Mouse (Mus musculus) heart, embryonic 10.5 days (tissue): Measurements from ENCODE around the gene Rnf17. TPM values are rescaled to one million over a fixed set of nuclear protein-coding genes. Genes with fewer than 3 reads are reported as not detected.

ENCODE experiments used
- DNase-seq: peaks from one replicate; pipeline ENCODE4 v3.0.0-alpha.2; 2017; ENCODE audit warnings: low spot score
- H3K27ac ChIP-seq: fragments of 300-500 bp; sonication (generic); 2 replicates; pipeline ENCODE4 v1.5.1; 2016; ENCODE audit warnings: mild to moderate bottlenecking
- H3K27me3 ChIP-seq: fragments of 300-500 bp; sonication (generic); 2 replicates; pipeline ENCODE4 v1.6.1; 2016; ENCODE audit warnings: mild to moderate bottlenecking; ENCODE audit not compliant: poor library complexity, insufficient read depth, severe bottlenecking
- H3K36me3 ChIP-seq: fragments of 300-500 bp; sonication (generic); 2 replicates; pipeline ENCODE4 v1.6.1; 2016; ENCODE audit warnings: mild to moderate bottlenecking, moderate library complexity
- H3K4me1 ChIP-seq: fragments of 300-500 bp; sonication (generic); 2 replicates; pipeline ENCODE4 v1.6.1; 2016; ENCODE audit warnings: mild to moderate bottlenecking
- H3K4me3 ChIP-seq: fragments of 300-500 bp; sonication (generic); 2 replicates; pipeline ENCODE4 v1.5.1; 2016; ENCODE audit warnings: mild to moderate bottlenecking, moderate library complexity
- H3K9me3 ChIP-seq: fragments of 300-500 bp; sonication (generic); 2 replicates; pipeline ENCODE4 v1.6.1; 2016; ENCODE audit warnings: mild to moderate bottlenecking, moderate library complexity
- WGBS: fragments of 180-500 bp; shearing (Covaris S2); methylation state at CpG from one replicate; pipeline ENCODE4 v1.1.7; 2016; 5-methylcytosine and 5-hydroxymethylcytosine counted together
- polyA plus RNA-seq: library from polyadenylated mRNA; unstranded; fragments of >200 nt; fragmentation: Nextera tagmentation; extraction: Ambion mirVana; gene quantifications from 2 replicates; pipeline ENCODE4 v1.2.1, GENCODE M21; 2016

The Rnf17 gene
- polyA plus RNA-seq, 1 experiment from 2014 or later = 6.7 TPM

GRCm38 (mm10) chr14:56382366-56382765 is 20.0 kb upstream of the Rnf17 start:
- Histone ChIP-seq H3K9me3 (no peaks in the 10 kb centered on the region), H3K27ac (no peak overlapping the region), H3K4me3 (no peak overlapping the region), H3K4me1 (peaks cover 6% of the 10 kb centered on the region; the same call in 1 of the 2 replicates), H3K36me3 (no peaks in the 10 kb centered on the region), H3K27me3 (no peaks in the 10 kb centered on the region)
- DNase-seq = no peak
- WGBS = 78% methylated on average over 4 of the region's 4 CpGs

DNA sequence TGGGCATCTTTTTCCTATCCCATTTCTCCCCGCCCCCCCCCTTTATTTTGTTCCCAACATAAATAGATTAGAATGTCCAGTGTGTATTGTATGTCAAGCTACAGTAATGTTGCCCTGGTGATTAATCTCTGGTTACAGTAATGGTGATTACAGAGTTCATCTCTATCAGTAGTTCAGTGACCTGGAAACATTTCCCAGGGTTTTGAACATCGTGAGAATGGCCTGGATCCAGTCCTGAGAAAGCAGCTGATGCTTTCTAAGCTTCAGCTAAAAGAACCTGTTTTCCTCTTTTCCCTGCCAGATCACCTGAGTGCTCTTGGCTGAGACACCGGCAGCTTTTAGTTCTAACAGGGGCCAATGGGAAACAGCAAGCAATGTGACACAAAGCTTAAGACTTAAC is 12.1 kb upstream of the Rnf17 start:
- Histone ChIP-seq H3K4me1 (peaks cover 3% of the 10 kb centered on the region), H3K36me3 (no peaks in the 10 kb centered on the region), H3K9me3 (no peaks in the 10 kb centered on the region), H3K27me3 (no peaks in the 10 kb centered on the region), H3K4me3 (no peak overlapping the region), H3K27ac (no peak overlapping the region)
- WGBS = 63% methylated on average over 3 of the region's 3 CpGs
- no peak for DNase-seq

DNA sequence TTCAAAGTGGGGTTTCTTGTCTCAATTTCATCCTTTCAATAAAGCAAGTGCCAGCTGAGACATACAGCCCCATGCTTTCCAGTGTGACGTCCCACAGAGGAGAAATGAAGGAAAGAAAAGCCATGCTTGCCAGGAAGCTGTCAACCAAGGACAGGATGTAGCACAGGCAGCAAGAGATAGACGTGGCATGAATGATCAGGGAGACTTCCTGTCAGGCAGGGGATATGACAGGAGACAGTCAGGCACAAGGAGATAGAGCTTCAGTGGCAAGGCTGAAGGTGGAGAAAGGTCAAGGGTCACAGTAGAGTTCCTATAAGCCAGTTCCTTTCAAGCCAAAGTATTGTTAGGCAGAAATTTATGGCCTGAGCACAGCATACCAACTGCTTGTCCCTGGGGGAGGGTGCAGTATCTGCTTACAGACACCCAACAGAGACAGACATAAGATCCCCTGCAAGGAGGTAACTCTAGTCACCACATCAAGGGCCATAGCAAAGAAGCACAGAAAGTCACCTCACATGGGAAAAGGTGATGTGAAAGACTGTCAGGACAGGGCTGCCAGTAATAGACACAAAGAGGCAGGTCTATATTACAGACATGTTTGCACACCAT is 8.6 kb upstream of the Rnf17 start:
- Histone ChIP-seq H3K4me3 (no peak overlapping the region), H3K27ac (no peak overlapping the region; the same call in 1 of the 2 replicates), H3K4me1 (peaks cover 3% of the 10 kb centered on the region), H3K9me3 (no peaks in the 10 kb centered on the region), H3K27me3 (no peaks in the 10 kb centered on the region), H3K36me3 (no peaks in the 10 kb centered on the region)
- 15% methylated on average over 2 of the region's 2 CpGs for WGBS
- no peak for DNase-seq

- Histone ChIP-seq H3K4me3 (no peak overlapping the region), H3K9me3 (no peaks in the 10 kb centered on the region), H3K27me3 (no peaks in the 10 kb centered on the region), H3K4me1 (peaks cover 3% of the 10 kb centered on the region), H3K27ac (no peak overlapping the region), H3K36me3 (no peaks in the 10 kb centered on the region)
- no peak for DNase-seq
Measured at GRCm38 (mm10) chr14:56398001-56398400, 4.4 kb upstream of the Rnf17 start.

GRCm38 (mm10) chr14:56403072-56403375 is 643 bp downstream of the Rnf17 start:
- WGBS = 87% methylated on average over 2 of the region's 2 CpGs
- no peak overlapping the region for H3K27ac ChIP-seq

DNA sequence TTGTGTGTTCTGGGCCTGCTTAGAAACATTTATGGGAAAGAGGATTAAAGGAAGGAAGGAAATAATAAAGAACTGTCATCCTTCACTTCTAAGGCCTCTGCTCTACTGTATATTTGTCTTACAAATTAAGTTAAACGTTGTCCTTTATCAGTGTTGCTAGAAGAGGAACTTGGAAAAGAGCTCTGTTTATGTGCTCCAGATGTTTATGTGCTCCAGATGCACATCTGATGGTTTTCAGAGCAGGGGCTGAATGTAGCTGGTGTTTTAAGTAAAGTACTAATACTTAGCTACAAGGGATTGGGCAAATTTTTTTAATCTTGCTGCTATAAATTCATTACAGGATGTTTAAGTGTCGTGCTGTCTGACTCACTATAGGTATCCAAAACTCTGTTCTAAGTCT is 59.7 kb downstream of the Rnf17 start:
- H3K4me3 ChIP-seq = no peak overlapping the region
- no peaks in the 10 kb centered on the region for H3K36me3 ChIP-seq
- no peaks in the 10 kb centered on the region for H3K4me1 ChIP-seq
- no peaks in the 10 kb centered on the region for H3K27me3 ChIP-seq
- 57% methylated on average over 2 of the region's 2 CpGs for WGBS
- H3K27ac ChIP-seq = no peak overlapping the region
- no peak for DNase-seq
- no peaks in the 10 kb centered on the region for H3K9me3 ChIP-seq

More at GRCm38 (mm10) chr14:56403072-56403375, 643 bp downstream of the Rnf17 start:
- Histone ChIP-seq H3K4me3 (no peak overlapping the region; the same call in 1 of the 2 replicates), H3K27me3 (no peaks in the 10 kb centered on the region), H3K9me3 (no peaks in the 10 kb centered on the region), H3K36me3 (no peaks in the 10 kb centered on the region), H3K4me1 (no peaks in the 10 kb centered on the region)
- no peak for DNase-seq

GRCm38 (mm10) chr14:56462729-56463128 is 60.3 kb downstream of the Rnf17 start:
- no peaks in the 10 kb centered on the region for H3K27me3 ChIP-seq
- H3K4me1 ChIP-seq = no peaks in the 10 kb centered on the region
- H3K4me3 ChIP-seq = no peak overlapping the region
- WGBS = 67% methylated on average over 1 of the region's 1 CpGs
- H3K27ac ChIP-seq = no peak overlapping the region
- H3K9me3 ChIP-seq = no peaks in the 10 kb centered on the region
- H3K36me3 ChIP-seq = no peaks in the 10 kb centered on the region
- no peak for DNase-seq

DNA sequence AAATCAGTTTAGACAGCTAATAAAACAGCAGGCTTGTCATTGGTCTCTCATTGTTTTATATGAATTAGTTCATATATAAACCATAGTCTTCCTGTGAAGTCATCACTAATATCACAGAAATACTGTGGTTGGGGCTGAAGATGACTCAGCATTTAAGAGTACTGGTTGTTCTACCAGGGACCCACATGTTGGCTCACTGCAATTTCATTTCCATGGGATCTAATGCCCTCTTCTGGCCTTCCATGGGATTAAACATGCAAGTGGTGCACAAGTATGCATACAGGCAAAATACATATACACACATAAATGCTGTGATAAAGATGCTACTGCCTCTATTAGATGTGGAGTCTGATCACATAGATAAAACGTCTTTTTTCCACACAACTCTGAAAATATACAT is 65.8 kb downstream of the Rnf17 start:
- H3K27ac ChIP-seq = no peak overlapping the region
- 32% methylated on average over 1 of the region's 1 CpGs for WGBS
- DNase-seq = no peak
- H3K4me1 ChIP-seq = no peaks in the 10 kb centered on the region
- no peaks in the 10 kb centered on the region for H3K27me3 ChIP-seq
- no peaks in the 10 kb centered on the region for H3K36me3 ChIP-seq
- H3K9me3 ChIP-seq = no peaks in the 10 kb centered on the region
- no peak overlapping the region for H3K4me3 ChIP-seq

GRCm38 (mm10) chr14:56489806-56490205 is 87.4 kb downstream of the Rnf17 start:
- Histone ChIP-seq H3K27me3 (no peaks in the 10 kb centered on the region), H3K27ac (no peak overlapping the region), H3K36me3 (no peaks in the 10 kb centered on the region), H3K9me3 (no peaks in the 10 kb centered on the region), H3K4me1 (no peaks in the 10 kb centered on the region), H3K4me3 (no peak overlapping the region)
- DNase-seq = no peak

DNA sequence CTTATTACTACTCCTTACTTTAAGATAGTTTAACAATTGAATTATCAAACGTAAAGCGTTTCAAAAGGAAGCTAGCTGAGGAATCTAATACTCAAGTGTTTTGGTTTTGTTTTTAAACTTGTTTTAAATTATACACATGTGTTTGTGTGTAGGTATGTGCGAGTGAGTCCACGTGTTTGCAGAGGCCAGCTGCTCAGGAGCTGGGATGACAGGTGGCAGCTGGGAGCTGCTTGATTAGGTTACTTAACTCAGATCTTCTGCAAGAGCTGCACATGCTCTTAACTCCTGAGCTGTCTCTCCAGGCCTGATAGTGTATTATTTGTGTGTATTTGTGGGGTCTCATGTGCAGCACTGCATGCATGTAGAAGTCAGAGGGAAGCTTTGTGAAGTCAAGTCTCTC is 100.0 kb downstream of the Rnf17 start:
- no peaks in the 10 kb centered on the region for H3K36me3 ChIP-seq
- no peak overlapping the region for H3K4me3 ChIP-seq
- H3K27ac ChIP-seq = no peak overlapping the region
- no peaks in the 10 kb centered on the region for H3K9me3 ChIP-seq
- 73% methylated on average over 4 of the region's 4 CpGs for WGBS
- DNase-seq = no peak
- H3K27me3 ChIP-seq = no peaks in the 10 kb centered on the region
- H3K4me1 ChIP-seq = no peaks in the 10 kb centered on the region

GRCm38 (mm10) chr14:56506743-56507142 is 104.4 kb downstream of the Rnf17 start:
- Histone ChIP-seq H3K27ac (no peak overlapping the region), H3K4me3 (no peak overlapping the region), H3K4me1 (no peaks in the 10 kb centered on the region), H3K27me3 (no peaks in the 10 kb centered on the region), H3K36me3 (no peaks in the 10 kb centered on the region), H3K9me3 (no peaks in the 10 kb centered on the region)
- 39% methylated on average over 3 of the region's 3 CpGs for WGBS
- DNase-seq = no peak

DNA sequence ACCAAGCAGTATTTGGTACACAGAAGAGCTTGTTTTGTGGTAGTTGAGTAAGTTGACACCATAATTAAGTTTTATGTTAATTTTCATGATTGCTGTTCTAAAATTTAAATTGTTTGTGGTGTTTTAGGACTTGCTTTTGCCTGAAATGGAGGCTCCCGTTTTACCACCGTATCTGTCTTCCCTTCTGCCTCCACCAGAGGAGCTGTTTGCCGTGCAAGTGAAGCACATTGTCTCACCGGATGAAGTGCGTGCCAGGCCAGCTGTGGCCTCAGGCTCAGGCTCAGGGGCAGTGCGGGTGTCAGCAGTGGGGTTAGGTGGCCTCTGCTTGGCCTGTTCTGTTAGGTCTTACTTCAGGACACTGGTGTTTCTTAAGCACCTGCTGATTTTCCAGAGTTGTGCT is 109.7 kb downstream of the Rnf17 start:
- Histone ChIP-seq H3K27me3 (no peaks in the 10 kb centered on the region), H3K4me3 (no peak overlapping the region), H3K36me3 (no peaks in the 10 kb centered on the region), H3K4me1 (no peaks in the 10 kb centered on the region), H3K9me3 (no peaks in the 10 kb centered on the region), H3K27ac (no peak overlapping the region)
- 16% methylated on average over 6 of the region's 6 CpGs for WGBS
- DNase-seq = no peak

- H3K36me3 ChIP-seq = no peaks in the 10 kb centered on the region
- H3K27ac ChIP-seq = no peak overlapping the region
- no peaks in the 10 kb centered on the region for H3K27me3 ChIP-seq
- H3K9me3 ChIP-seq = no peaks in the 10 kb centered on the region
- no peak for DNase-seq
- 90% methylated on average over 2 of the region's 2 CpGs for WGBS
- no peaks in the 10 kb centered on the region for H3K4me1 ChIP-seq
- H3K4me3 ChIP-seq = no peak overlapping the region
Measured at GRCm38 (mm10) chr14:56514775-56515174, 112.4 kb downstream of the Rnf17 start.

DNA sequence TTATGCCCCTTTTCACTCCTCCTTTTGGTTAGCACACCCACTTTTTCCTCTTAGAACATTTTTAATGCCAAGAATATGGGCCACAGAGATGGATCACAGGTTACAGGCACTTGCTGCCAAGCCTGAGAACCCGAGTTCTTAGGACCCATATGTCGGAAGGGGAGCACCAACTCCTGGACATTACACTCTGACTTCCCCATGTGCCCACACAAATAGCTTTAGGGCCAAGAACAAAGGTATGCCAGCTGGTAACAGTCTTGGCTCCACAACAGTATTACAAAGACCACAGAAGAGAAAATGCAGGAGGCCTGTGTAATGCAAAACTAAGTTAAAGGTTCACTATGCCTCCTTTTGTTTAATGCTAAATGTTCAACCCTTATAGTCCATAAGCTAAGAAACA is 128.4 kb downstream of the Rnf17 start:
- peaks cover 55% of the 10 kb centered on the region for H3K36me3 ChIP-seq
- WGBS = 85% methylated on average over 2 of the region's 2 CpGs
- no peak for DNase-seq

More for the DNA sequence above, 128.4 kb downstream of the Rnf17 start:
- Histone ChIP-seq H3K9me3 (no peaks in the 10 kb centered on the region), H3K4me1 (no peaks in the 10 kb centered on the region), H3K27ac (no peak overlapping the region), H3K27me3 (no peaks in the 10 kb centered on the region), H3K4me3 (no peak overlapping the region)
